Mouse (Mus musculus) neural tube, embryonic 14.5 days (tissue): ENCODE measurements around the gene Mael. TPM values are rescaled to one million over a fixed set of nuclear protein-coding genes. Genes with fewer than 3 reads are reported as not detected.

Source experiments
- ATAC-seq: fragments of 200-750 bp; cut with Nextera tagmentation; 2 replicates; pipeline ENCODE4 v1.8.0; 2017; ENCODE audit warnings: low read depth, mild to moderate bottlenecking, moderate TSS enrichment, moderate library complexity
- H3K27ac ChIP-seq: fragments of 300-500 bp; sonication (generic); 2 replicates; pipeline ENCODE4 v1.5.1; 2014; ENCODE audit warnings: low read depth, mild to moderate bottlenecking, control low read depth, low read length, moderate library complexity, mixed read lengths
- H3K27me3 ChIP-seq: fragments of 300-500 bp; sonication (generic); 2 replicates; pipeline ENCODE4 v1.6.1; 2014; ENCODE audit warnings: low read length; ENCODE audit not compliant: control insufficient read depth, insufficient read depth
- H3K36me3 ChIP-seq: fragments of 300-500 bp; sonication (generic); 2 replicates; pipeline ENCODE4 v1.6.1; 2014; ENCODE audit warnings: low read length, mixed read lengths; ENCODE audit not compliant: control insufficient read depth, insufficient read depth
- H3K4me1 ChIP-seq: fragments of 300-500 bp; sonication (generic); 2 replicates; pipeline ENCODE4 v1.6.1; 2014; ENCODE audit warnings: low read length; ENCODE audit not compliant: control insufficient read depth, insufficient read depth
- H3K4me2 ChIP-seq: fragments of 300-500 bp; sonication (generic); 2 replicates; pipeline ENCODE4 v1.6.1; 2014; ENCODE audit warnings: mild to moderate bottlenecking, low read depth, low read length, control low read depth
- H3K4me3 ChIP-seq: fragments of 300-500 bp; sonication (generic); 2 replicates; pipeline ENCODE4 v1.5.1; 2014; ENCODE audit warnings: low read depth, low read length, control low read depth, mixed read lengths
- H3K9ac ChIP-seq: fragments of 300-500 bp; sonication (generic); replicated peaks from 2 replicates; pipeline ENCODE4 v1.6.1; 2014; ENCODE audit warnings: low read depth, mild to moderate bottlenecking, control low read depth, low read length, mixed read lengths
- H3K9me3 ChIP-seq: fragments of 300-500 bp; sonication (generic); 2 replicates; pipeline ENCODE4 v1.6.1; 2016; ENCODE audit warnings: low read length; ENCODE audit not compliant: control insufficient read depth
- WGBS: fragments of 180-500 bp; shearing (Covaris S2); extraction: QIAGEN DNeasy Blood & Tissue Kit; methylation state at CpG from one replicate; pipeline ENCODE4 v1.1.7; 2014; 5-methylcytosine and 5-hydroxymethylcytosine counted together
- polyA plus RNA-seq: library from polyadenylated mRNA; unstranded; fragments of >200 nt; fragmentation: Nextera tagmentation; extraction: Ambion mirVana; gene quantifications from 2 replicates; pipeline ENCODE4 v1.2.1, GENCODE M21; 2014

The Mael gene
- polyA plus RNA-seq, 1 experiment from 2014 or later: not detected

- Histone ChIP-seq H3K4me2 (no peak overlapping the region), H3K9me3 (no peaks in the 10 kb centered on the region), H3K36me3 (no peaks in the 10 kb centered on the region), H3K9ac (no peak overlapping the region), H3K4me3 (no peak overlapping the region), H3K4me1 (no peaks in the 10 kb centered on the region), H3K27ac (no peak overlapping the region), H3K27me3 (no peaks in the 10 kb centered on the region)
- ATAC-seq: no peak
- 90% methylated on average over 14 of the region's 14 CpGs for WGBS
Measured at GRCm38 (mm10) chr1:166164580-166164979, 74.0 kb downstream of the Mael start.

- ATAC-seq: peak; percentile 78
- Histone ChIP-seq H3K36me3 (no peaks in the 10 kb centered on the region), H3K9ac (no peak overlapping the region), H3K27me3 (no peaks in the 10 kb centered on the region), H3K27ac (no peak overlapping the region), H3K4me2 (peak overlapping the region; percentile 48), H3K4me3 (no peak overlapping the region), H3K9me3 (no peaks in the 10 kb centered on the region), H3K4me1 (no peaks in the 10 kb centered on the region)
- WGBS: 20% methylated on average over 24 of the region's 24 CpGs
Measured at GRCm38 (mm10) chr1:166160569-166161445, 77.7 kb downstream of the Mael start.

DNA sequence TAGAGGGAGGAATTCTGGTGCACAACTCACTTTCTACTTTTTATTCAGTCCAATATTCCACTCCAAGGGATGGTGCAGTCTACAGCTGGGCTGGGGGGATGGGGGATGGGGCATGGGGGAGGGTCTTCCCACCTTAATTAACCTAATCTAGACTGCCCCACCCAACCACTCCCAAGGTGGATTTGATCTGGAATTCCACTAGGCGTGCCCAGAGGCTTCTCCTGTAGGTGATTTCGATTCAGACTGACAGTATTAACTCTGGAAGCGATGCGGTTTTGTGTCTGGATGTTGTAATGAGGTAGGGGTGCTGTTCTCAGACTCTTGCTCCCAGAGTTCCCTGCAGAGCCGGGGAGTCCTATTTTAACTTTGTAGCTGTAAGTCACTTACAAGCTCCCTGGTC, 78.4 kb downstream of the Mael start:
- H3K9ac ChIP-seq: no peak overlapping the region

GRCm38 (mm10) chr1:166158664-166159063, 79.9 kb downstream of the Mael start:
- no peak for ATAC-seq
- no peak overlapping the region for H3K4me3 ChIP-seq
- no peak overlapping the region for H3K27ac ChIP-seq
- H3K9ac ChIP-seq: no peak overlapping the region
- no peaks in the 10 kb centered on the region for H3K36me3 ChIP-seq
- WGBS: 68% methylated on average over 9 of the region's 9 CpGs
- H3K4me1 ChIP-seq: no peaks in the 10 kb centered on the region
- no peak overlapping the region for H3K4me2 ChIP-seq
- H3K9me3 ChIP-seq: no peaks in the 10 kb centered on the region
- peaks cover 9% of the 10 kb centered on the region; the same call in 1 of the 2 replicates for H3K27me3 ChIP-seq

More for the DNA sequence above, 78.4 kb downstream of the Mael start:
- no peaks in the 10 kb centered on the region for H3K36me3 ChIP-seq
- no peaks in the 10 kb centered on the region for H3K9me3 ChIP-seq
- no peak overlapping the region for H3K27ac ChIP-seq
- no peak for ATAC-seq
- H3K27me3 ChIP-seq: peaks cover 3% of the 10 kb centered on the region; the same call in 1 of the 2 replicates
- H3K4me2 ChIP-seq: peak overlapping the region; percentile 48
- no peak overlapping the region for H3K4me3 ChIP-seq
- WGBS: 64% methylated on average over 5 of the region's 5 CpGs
- no peaks in the 10 kb centered on the region for H3K4me1 ChIP-seq

GRCm38 (mm10) chr1:166157712-166158111, 80.8 kb downstream of the Mael start:
- Histone ChIP-seq H3K36me3 (no peaks in the 10 kb centered on the region), H3K27ac (no peak overlapping the region), H3K9me3 (no peaks in the 10 kb centered on the region), H3K4me3 (no peak overlapping the region), H3K9ac (no peak overlapping the region), H3K27me3 (peaks cover 9% of the 10 kb centered on the region; the same call in 1 of the 2 replicates), H3K4me1 (no peaks in the 10 kb centered on the region), H3K4me2 (no peak overlapping the region)
- no peak for ATAC-seq
- 82% methylated on average over 12 of the region's 12 CpGs for WGBS

DNA sequence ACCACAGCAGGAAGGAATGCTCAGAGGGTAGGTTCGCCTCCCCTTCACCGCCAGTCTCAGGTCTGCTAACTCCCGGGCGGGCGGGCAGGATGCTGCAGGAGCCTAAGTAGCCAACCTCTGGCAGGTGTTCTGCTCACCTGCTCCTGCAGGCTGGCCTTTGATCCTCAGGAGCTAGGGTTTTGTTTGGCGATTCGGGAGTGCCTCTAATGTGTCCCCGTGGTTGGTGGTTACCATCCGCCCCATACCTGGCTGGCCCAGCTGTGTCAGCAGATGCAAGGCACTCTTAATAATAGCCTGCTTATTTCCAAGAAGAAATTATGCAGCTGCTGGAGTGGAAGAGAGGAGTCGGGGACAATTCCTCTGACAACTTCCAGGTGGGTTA, 83.4 kb downstream of the Mael start:
- no peak overlapping the region for H3K27ac ChIP-seq
- ATAC-seq: no peak
- peaks cover 4% of the 10 kb centered on the region; the same call in 1 of the 2 replicates for H3K4me1 ChIP-seq
- H3K4me3 ChIP-seq: no peak overlapping the region
- no peaks in the 10 kb centered on the region for H3K9me3 ChIP-seq
- H3K36me3 ChIP-seq: no peaks in the 10 kb centered on the region
- H3K4me2 ChIP-seq: no peak overlapping the region
- H3K27me3 ChIP-seq: peaks cover 9% of the 10 kb centered on the region; the same call in 1 of the 2 replicates
- H3K9ac ChIP-seq: no peak overlapping the region
- WGBS: 54% methylated on average over 10 of the region's 10 CpGs

DNA sequence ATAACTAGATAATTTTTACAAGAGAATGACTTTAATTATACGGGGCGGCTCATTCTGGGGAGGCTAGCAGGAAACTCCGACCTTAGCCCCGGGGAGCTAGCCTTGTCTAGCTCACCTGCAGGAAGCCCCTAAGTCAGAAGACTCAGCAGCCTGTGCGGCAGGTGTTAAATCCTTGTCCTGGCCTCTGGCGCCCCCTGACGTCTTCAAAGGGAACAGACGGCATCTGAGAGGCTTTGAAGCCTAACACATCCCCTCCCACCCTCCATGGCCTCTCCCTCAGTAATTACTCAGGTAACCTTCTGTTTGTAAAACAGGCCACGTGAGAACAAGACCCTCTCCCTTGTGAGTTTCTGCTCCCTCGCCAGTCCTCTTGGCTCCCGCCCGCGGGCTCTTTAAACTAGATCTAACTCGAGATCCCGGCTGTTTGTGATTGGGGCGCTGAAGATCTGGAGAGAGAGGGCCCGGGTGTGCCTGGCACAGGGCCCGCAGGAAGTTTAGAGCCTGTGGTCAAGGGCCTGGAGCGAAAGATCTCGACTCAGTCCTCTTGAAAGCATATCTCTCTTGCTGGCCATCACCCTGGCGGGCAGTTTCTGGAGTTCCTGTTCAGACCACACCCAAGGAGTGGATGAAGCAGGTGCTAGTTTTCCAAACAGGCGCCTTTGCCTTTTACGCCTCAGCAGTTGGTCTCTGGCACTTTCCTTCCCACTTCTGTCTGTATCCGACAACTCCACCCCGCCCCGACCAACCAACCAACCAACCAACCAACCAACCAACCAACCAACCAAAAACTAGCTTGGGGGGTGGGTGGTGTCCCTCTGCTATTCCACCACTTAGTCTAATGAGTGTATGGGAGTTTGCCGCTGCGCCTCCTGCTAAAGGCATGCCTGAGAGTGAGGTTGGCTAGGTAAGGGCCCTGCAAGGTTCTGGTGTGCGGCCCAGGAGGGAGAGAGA, 84.1 kb downstream of the Mael start:
- ATAC-seq: peak; percentile 71; the same call in 1 of the 2 replicates
- Histone ChIP-seq H3K27ac (no peak overlapping the region), H3K9me3 (no peaks in the 10 kb centered on the region), H3K4me3 (no peak overlapping the region), H3K4me2 (no peak overlapping the region), H3K36me3 (no peaks in the 10 kb centered on the region), H3K27me3 (peaks cover 9% of the 10 kb centered on the region; the same call in 1 of the 2 replicates), H3K4me1 (peaks cover 4% of the 10 kb centered on the region; the same call in 1 of the 2 replicates), H3K9ac (no peak overlapping the region)
- 16% methylated on average over 29 of the region's 29 CpGs for WGBS

DNA sequence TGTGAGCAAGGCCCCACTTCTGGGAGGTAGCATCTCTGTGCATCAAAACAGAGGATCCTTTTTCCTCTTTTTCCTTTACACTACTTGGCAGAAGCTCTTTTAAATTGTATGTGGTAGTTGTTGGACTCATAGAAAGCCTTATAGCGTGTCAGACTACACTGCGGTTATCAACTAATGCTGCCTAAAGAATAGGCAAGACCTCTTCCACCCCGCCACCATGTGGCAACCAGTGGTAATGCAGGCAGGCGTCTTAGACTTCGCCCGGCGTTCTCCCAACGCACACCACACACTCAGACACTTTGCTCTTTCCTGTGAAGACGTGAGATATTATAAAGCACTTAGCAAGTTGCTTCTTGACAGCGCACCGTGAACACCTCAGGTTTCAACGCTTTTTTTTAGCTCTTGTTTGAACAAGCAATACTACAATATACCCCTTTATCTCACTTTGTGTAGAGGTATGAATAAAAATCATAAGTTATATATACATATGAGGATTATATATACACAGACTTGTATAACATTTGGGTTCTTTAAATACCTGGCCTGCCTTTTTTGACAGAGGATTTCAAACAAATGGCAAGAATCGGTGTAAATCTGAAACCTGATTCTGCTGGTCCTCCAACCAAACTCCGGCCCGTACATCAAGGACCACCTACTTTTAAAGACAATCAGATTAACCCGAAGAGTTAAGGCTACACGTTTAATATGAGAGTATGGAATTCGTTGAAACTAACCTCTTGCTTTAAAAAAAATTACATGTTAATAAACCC, 85.0 kb downstream of the Mael start:
- Histone ChIP-seq H3K9me3 (no peaks in the 10 kb centered on the region), H3K9ac (no peak overlapping the region), H3K27ac (no peak overlapping the region), H3K4me2 (no peak overlapping the region), H3K4me3 (no peak overlapping the region), H3K36me3 (no peaks in the 10 kb centered on the region), H3K27me3 (peaks cover 9% of the 10 kb centered on the region; the same call in 1 of the 2 replicates), H3K4me1 (peaks cover 4% of the 10 kb centered on the region; the same call in 1 of the 2 replicates)
- WGBS: 13% methylated on average over 18 of the region's 18 CpGs
- ATAC-seq: peak; percentile 63; the same call in 1 of the 2 replicates
